Mouse (Mus musculus) embryonic facial prominence, embryonic 13.5 days (tissue): ENCODE measurements around the gene Aldh1a1. TPM values are rescaled to one million over a fixed set of nuclear protein-coding genes. Genes with fewer than 3 reads are reported as not detected.
"Not testable (repeated sequence)": the region's sequence is repeated elsewhere in the genome, so short reads cannot be mapped to it uniquely, and the experiment has no call there.

Experiments used
- ATAC-seq: fragments of 200-750 bp; cut with Nextera tagmentation; 2 replicates; pipeline ENCODE4 v1.8.0; 2017; ENCODE audit warnings: low read depth; ENCODE audit not compliant: insufficient number of reproducible peaks, insufficient read depth, low FRiP score, low TSS enrichment
- H3K27ac ChIP-seq: fragments of 300-500 bp; sonication (generic); 2 replicates; pipeline ENCODE4 v1.5.1; 2015; ENCODE audit warnings: moderate library complexity, mild to moderate bottlenecking, inconsistent platforms
- H3K27me3 ChIP-seq: fragments of 300-500 bp; sonication (generic); 2 replicates; pipeline ENCODE4 v1.6.1; 2015; ENCODE audit warnings: mild to moderate bottlenecking, inconsistent platforms
- H3K36me3 ChIP-seq: fragments of 300-500 bp; sonication (generic); 2 replicates; pipeline ENCODE4 v1.6.1; 2015; ENCODE audit warnings: mild to moderate bottlenecking, inconsistent platforms
- H3K4me1 ChIP-seq: fragments of 300-500 bp; sonication (generic); 2 replicates; pipeline ENCODE4 v1.6.1; 2015; ENCODE audit warnings: inconsistent platforms
- H3K4me2 ChIP-seq: fragments of 300-500 bp; sonication (generic); 2 replicates; pipeline ENCODE4 v1.6.1; 2015; ENCODE audit warnings: moderate library complexity, mild to moderate bottlenecking, inconsistent platforms
- H3K4me3 ChIP-seq: fragments of 300-500 bp; sonication (generic); 2 replicates; pipeline ENCODE4 v1.5.1; 2015; ENCODE audit warnings: mild to moderate bottlenecking, inconsistent platforms
- H3K9ac ChIP-seq: fragments of 300-500 bp; sonication (generic); 2 replicates; pipeline ENCODE4 v1.6.1; 2015; ENCODE audit warnings: mild to moderate bottlenecking, inconsistent platforms
- H3K9me3 ChIP-seq: fragments of 300-500 bp; sonication (generic); 2 replicates; pipeline ENCODE4 v1.6.1; 2016; ENCODE audit warnings: inconsistent platforms
- WGBS: fragments of 180-500 bp; shearing (Covaris S2); methylation state at CpG from one replicate; pipeline ENCODE4 v1.1.7; 2015; ENCODE audit warnings: mixed read lengths; 5-methylcytosine and 5-hydroxymethylcytosine counted together
- polyA plus RNA-seq: library from polyadenylated mRNA; unstranded; fragments of >200 nt; fragmentation: Nextera tagmentation; extraction: Ambion mirVana; gene quantifications from 2 replicates; pipeline ENCODE4 v1.2.1, GENCODE M21; 2015

Gene Aldh1a1
- polyA plus RNA-seq, 1 experiment from 2014 or later: 1.1 TPM

GRCm38 (mm10) chr19:20603866-20604265 lies 111.4 kb downstream of the Aldh1a1 start:
- WGBS: 89% methylated on average over 2 of the region's 2 CpGs
- ATAC-seq: no peak
- no peak overlapping the region for H3K4me2 ChIP-seq

GRCm38 (mm10) chr19:20614252-20614930 lies 121.9 kb downstream of the Aldh1a1 start:
- H3K27me3 ChIP-seq: no peaks in the 10 kb centered on the region
- no peaks in the 10 kb centered on the region for H3K9me3 ChIP-seq
- 65% methylated on average over 3 of the region's 3 CpGs for WGBS
- ATAC-seq: no peak
- no peak overlapping the region for H3K4me3 ChIP-seq
- no peak overlapping the region for H3K9ac ChIP-seq
- H3K4me1 ChIP-seq: no peaks in the 10 kb centered on the region
- no peak overlapping the region for H3K27ac ChIP-seq
- H3K36me3 ChIP-seq: no peaks in the 10 kb centered on the region
- H3K4me2 ChIP-seq: no peak overlapping the region

More at GRCm38 (mm10) chr19:20603866-20604265, 111.4 kb downstream of the Aldh1a1 start:
- H3K9ac ChIP-seq: no peak overlapping the region
- H3K36me3 ChIP-seq: no peaks in the 10 kb centered on the region
- H3K9me3 ChIP-seq: no peaks in the 10 kb centered on the region
- H3K4me3 ChIP-seq: no peak overlapping the region
- H3K4me1 ChIP-seq: no peaks in the 10 kb centered on the region
- H3K27me3 ChIP-seq: no peaks in the 10 kb centered on the region
- no peak overlapping the region for H3K27ac ChIP-seq

GRCm38 (mm10) chr19:20622434-20622833 lies 129.9 kb downstream of the Aldh1a1 start:
- H3K27ac ChIP-seq: no peak overlapping the region
- ATAC-seq: no peak
- H3K27me3 ChIP-seq: no peaks in the 10 kb centered on the region
- no peak overlapping the region for H3K4me2 ChIP-seq
- no peaks in the 10 kb centered on the region for H3K9me3 ChIP-seq
- H3K36me3 ChIP-seq: no peaks in the 10 kb centered on the region
- 65% methylated on average over 2 of the region's 2 CpGs for WGBS
- H3K9ac ChIP-seq: no peak overlapping the region
- peaks cover 3% of the 10 kb centered on the region; the same call in 1 of the 2 replicates for H3K4me1 ChIP-seq
- no peak overlapping the region for H3K4me3 ChIP-seq

- H3K27ac ChIP-seq: no peak overlapping the region
- H3K4me3 ChIP-seq: no peak overlapping the region
These were observed 130.9 kb downstream of the Aldh1a1 start for GRCm38 (mm10) chr19:20623416-20623815.

GRCm38 (mm10) chr19:20631020-20631419 lies 138.5 kb downstream of the Aldh1a1 start:
- Histone ChIP-seq H3K4me3 (no peak overlapping the region), H3K4me1 (no peaks in the 10 kb centered on the region), H3K9me3 (no peaks in the 10 kb centered on the region), H3K36me3 (no peaks in the 10 kb centered on the region), H3K4me2 (no peak overlapping the region), H3K27me3 (no peaks in the 10 kb centered on the region), H3K27ac (no peak overlapping the region), H3K9ac (no peak overlapping the region)
- ATAC-seq: no peak
- WGBS: 83% methylated on average over 1 of the region's 1 CpGs

More at GRCm38 (mm10) chr19:20623416-20623815, 130.9 kb downstream of the Aldh1a1 start:
- no peak for ATAC-seq
- H3K27me3 ChIP-seq: no peaks in the 10 kb centered on the region
- H3K9me3 ChIP-seq: no peaks in the 10 kb centered on the region
- WGBS: 59% methylated on average over 10 of the region's 10 CpGs
- H3K36me3 ChIP-seq: no peaks in the 10 kb centered on the region
- no peak overlapping the region for H3K9ac ChIP-seq
- H3K4me2 ChIP-seq: no peak overlapping the region
- peaks cover 3% of the 10 kb centered on the region; the same call in 1 of the 2 replicates for H3K4me1 ChIP-seq

GRCm38 (mm10) chr19:20633876-20634691 lies 141.6 kb downstream of the Aldh1a1 start:
- no peak for ATAC-seq
- no peak overlapping the region for H3K4me2 ChIP-seq
- no peaks in the 10 kb centered on the region for H3K27me3 ChIP-seq
- 40% methylated on average over 12 of the region's 12 CpGs for WGBS
- no peaks in the 10 kb centered on the region for H3K9me3 ChIP-seq
- no peaks in the 10 kb centered on the region for H3K4me1 ChIP-seq
- H3K9ac ChIP-seq: no peak overlapping the region
- no peak overlapping the region for H3K4me3 ChIP-seq
- H3K27ac ChIP-seq: no peak overlapping the region
- H3K36me3 ChIP-seq: no peaks in the 10 kb centered on the region

GRCm38 (mm10) chr19:20644346-20644745 lies 151.8 kb downstream of the Aldh1a1 start:
- Histone ChIP-seq H3K4me1 (no peaks in the 10 kb centered on the region), H3K27me3 (no peaks in the 10 kb centered on the region), H3K4me2 (no peak overlapping the region), H3K4me3 (no peak overlapping the region), H3K27ac (no peak overlapping the region), H3K9me3 (no peaks in the 10 kb centered on the region), H3K36me3 (no peaks in the 10 kb centered on the region), H3K9ac (no peak overlapping the region)
- no peak for ATAC-seq
- WGBS: 77% methylated on average over 3 of the region's 3 CpGs

GRCm38 (mm10) chr19:20647496-20647895 lies 155.0 kb downstream of the Aldh1a1 start:
- H3K27ac ChIP-seq, H3K4me3 ChIP-seq, H3K4me2 ChIP-seq, H3K9ac ChIP-seq, ATAC-seq, H3K27me3 ChIP-seq, H3K4me1 ChIP-seq, H3K36me3 ChIP-seq, H3K9me3 ChIP-seq: not testable (repeated sequence)

- no peaks in the 10 kb centered on the region for H3K4me1 ChIP-seq
- WGBS: 25% methylated on average over 2 of the region's 2 CpGs
- H3K27ac ChIP-seq: no peak overlapping the region
- no peaks in the 10 kb centered on the region for H3K9me3 ChIP-seq
- H3K9ac ChIP-seq: no peak overlapping the region
- no peaks in the 10 kb centered on the region for H3K36me3 ChIP-seq
- no peaks in the 10 kb centered on the region for H3K27me3 ChIP-seq
- H3K4me2 ChIP-seq: no peak overlapping the region
- ATAC-seq: no peak
- no peak overlapping the region for H3K4me3 ChIP-seq
These were observed 157.5 kb downstream of the Aldh1a1 start for GRCm38 (mm10) chr19:20650008-20650407.

- H3K4me1 ChIP-seq: no peaks in the 10 kb centered on the region
- WGBS: 59% methylated on average over 1 of the region's 1 CpGs
- H3K9me3 ChIP-seq: no peaks in the 10 kb centered on the region
- no peak overlapping the region for H3K4me2 ChIP-seq
- H3K9ac ChIP-seq: no peak overlapping the region
- no peaks in the 10 kb centered on the region for H3K36me3 ChIP-seq
- no peaks in the 10 kb centered on the region for H3K27me3 ChIP-seq
- H3K27ac ChIP-seq: no peak overlapping the region
- no peak overlapping the region for H3K4me3 ChIP-seq
- ATAC-seq: no peak
These were observed 160.7 kb downstream of the Aldh1a1 start for GRCm38 (mm10) chr19:20653082-20653676.

GRCm38 (mm10) chr19:20654141-20654873 lies 161.8 kb downstream of the Aldh1a1 start:
- H3K9ac ChIP-seq: no peak overlapping the region
- H3K36me3 ChIP-seq: no peaks in the 10 kb centered on the region
- H3K4me3 ChIP-seq: no peak overlapping the region
- no peak overlapping the region for H3K4me2 ChIP-seq
- no peaks in the 10 kb centered on the region for H3K9me3 ChIP-seq
- no peak for ATAC-seq
- no peak overlapping the region for H3K27ac ChIP-seq
- WGBS: 66% methylated on average over 3 of the region's 3 CpGs
- H3K4me1 ChIP-seq: no peaks in the 10 kb centered on the region
- H3K27me3 ChIP-seq: no peaks in the 10 kb centered on the region
